Mouse (Mus musculus): ENCODE results near the gene Carmil3. TPM values are rescaled to one million over a fixed set of nuclear protein-coding genes. Genes with fewer than 3 reads are reported as not detected.

Gene Carmil3
- polyA plus RNA-seq, 1 experiment from 2014 or later, result 46.2 TPM

GRCm38 (mm10) chr14:55524062-55524461 is 33.6 kb downstream of the Carmil3 start:
- H3K4me2 ChIP-seq (ENCODE audit: low read depth, low read length), result no peak overlapping the region
- no peaks in the 10 kb centered on the region for H3K9me3 ChIP-seq (ENCODE audit: control insufficient read depth, low read length)
- H3K4me3 ChIP-seq (ENCODE audit: low read depth, low read length), result no peak overlapping the region
- H3K9ac ChIP-seq (replicated peaks; ENCODE audit: low read depth, low read length), result no peak overlapping the region
- H3K4me1 ChIP-seq (ENCODE audit: control insufficient read depth, insufficient read depth, low read length), result no peaks in the 10 kb centered on the region
- H3K36me3 ChIP-seq (ENCODE audit: control insufficient read depth, insufficient read depth, low read length), result no peaks in the 10 kb centered on the region
- no peak overlapping the region for H3K27ac ChIP-seq (ENCODE audit: low read depth, low read length)
- ATAC-seq (ENCODE audit: low read depth), result no peak
- H3K27me3 ChIP-seq (ENCODE audit: control insufficient read depth, insufficient read depth, low read length), result no peaks in the 10 kb centered on the region
- WGBS, result 51% methylated on average over 4 of the region's 4 CpGs

GRCm38 (mm10) chr14:55524785-55525184 is 34.3 kb downstream of the Carmil3 start, which contains the start of gene Nrl:
Nrl (minus strand) TSS chr14:55524981.
- H3K4me3 ChIP-seq (ENCODE audit: low read depth, low read length), result no peak within 1 kb of the TSS
- WGBS, result 45% methylated on average over 8 of the region's 8 CpGs
- no peak within 1 kb of the TSS for H3K9ac ChIP-seq (replicated peaks; ENCODE audit: low read depth, low read length)
- H3K4me1 ChIP-seq (ENCODE audit: control insufficient read depth, insufficient read depth, low read length), result no peaks in the 10 kb centered on the region
- no peak within 1 kb of the TSS for H3K27ac ChIP-seq (ENCODE audit: low read depth, low read length)
- H3K9me3 ChIP-seq (ENCODE audit: control insufficient read depth, low read length), result no peaks in the 10 kb centered on the region
- no peak within 1 kb of the TSS for H3K4me2 ChIP-seq (ENCODE audit: low read depth, low read length)
- no peaks in the 10 kb centered on the region for H3K36me3 ChIP-seq (ENCODE audit: control insufficient read depth, insufficient read depth, low read length)
- H3K27me3 ChIP-seq (ENCODE audit: control insufficient read depth, insufficient read depth, low read length), result no peaks in the 10 kb centered on the region
- ATAC-seq (ENCODE audit: low read depth), result no peak

GRCm38 (mm10) chr14:55526674-55527073 is 36.2 kb downstream of the Carmil3 start:
- H3K4me1 ChIP-seq (ENCODE audit: control insufficient read depth, insufficient read depth, low read length), result no peaks in the 10 kb centered on the region
- H3K27me3 ChIP-seq (ENCODE audit: control insufficient read depth, insufficient read depth, low read length), result no peaks in the 10 kb centered on the region
- H3K36me3 ChIP-seq (ENCODE audit: control insufficient read depth, insufficient read depth, low read length), result no peaks in the 10 kb centered on the region
- no peaks in the 10 kb centered on the region for H3K9me3 ChIP-seq (ENCODE audit: control insufficient read depth, low read length)
- H3K4me2 ChIP-seq (ENCODE audit: low read depth, low read length), result no peak overlapping the region
- no peak overlapping the region for H3K27ac ChIP-seq (ENCODE audit: low read depth, low read length)
- WGBS, result 84% methylated on average over 2 of the region's 2 CpGs
- H3K4me3 ChIP-seq (ENCODE audit: low read depth, low read length), result no peak overlapping the region
- ATAC-seq (ENCODE audit: low read depth), result no peak
- no peak overlapping the region for H3K9ac ChIP-seq (replicated peaks; ENCODE audit: low read depth, low read length)

- no peak overlapping the region for H3K9ac ChIP-seq (replicated peaks; ENCODE audit: low read depth, low read length)
- no peaks in the 10 kb centered on the region for H3K36me3 ChIP-seq (ENCODE audit: control insufficient read depth, insufficient read depth, low read length)
- H3K9me3 ChIP-seq (ENCODE audit: control insufficient read depth, low read length), result no peaks in the 10 kb centered on the region
- H3K27ac ChIP-seq (ENCODE audit: low read depth, low read length), result no peak overlapping the region
- no peaks in the 10 kb centered on the region for H3K4me1 ChIP-seq (ENCODE audit: control insufficient read depth, insufficient read depth, low read length)
- no peak overlapping the region for H3K4me2 ChIP-seq (ENCODE audit: low read depth, low read length)
- no peak for ATAC-seq (ENCODE audit: low read depth)
- no peaks in the 10 kb centered on the region for H3K27me3 ChIP-seq (ENCODE audit: control insufficient read depth, insufficient read depth, low read length)
- WGBS, result 18% methylated on average over 3 of the region's 3 CpGs
- no peak overlapping the region for H3K4me3 ChIP-seq (ENCODE audit: low read depth, low read length)
These were observed 37.5 kb downstream of the Carmil3 start for GRCm38 (mm10) chr14:55527940-55528339.

GRCm38 (mm10) chr14:55536116-55536745 is 45.8 kb downstream of the Carmil3 start:
- H3K27ac ChIP-seq (ENCODE audit: low read depth, low read length), result no peak overlapping the region
- no peaks in the 10 kb centered on the region for H3K27me3 ChIP-seq (ENCODE audit: control insufficient read depth, insufficient read depth, low read length)
- H3K4me3 ChIP-seq (ENCODE audit: low read depth, low read length), result no peak overlapping the region
- no peak overlapping the region for H3K4me2 ChIP-seq (ENCODE audit: low read depth, low read length)
- no peaks in the 10 kb centered on the region for H3K9me3 ChIP-seq (ENCODE audit: control insufficient read depth, low read length)
- WGBS, result 44% methylated on average over 6 of the region's 6 CpGs
- ATAC-seq (ENCODE audit: low read depth), result no peak
- peaks cover 13% of the 10 kb centered on the region for H3K4me1 ChIP-seq (ENCODE audit: control insufficient read depth, insufficient read depth, low read length)
- H3K9ac ChIP-seq (replicated peaks; ENCODE audit: low read depth, low read length), result no peak overlapping the region
- H3K36me3 ChIP-seq (ENCODE audit: control insufficient read depth, insufficient read depth, low read length), result no peaks in the 10 kb centered on the region

GRCm38 (mm10) chr14:55540067-55540786 is 49.8 kb downstream of the Carmil3 start, which contains the start of gene Pck2:
Pck2 (plus strand) TSS chr14:55540266.
- under 1% methylated on average over 32 of the region's 32 CpGs for WGBS
- Histone ChIP-seq H3K4me2 (ENCODE audit: low read depth, low read length) (peak within 1 kb of the TSS; percentile 77), H3K27ac (ENCODE audit: low read depth, low read length) (peak within 1 kb of the TSS; percentile 88), H3K27me3 (ENCODE audit: control insufficient read depth, insufficient read depth, low read length) (no peaks in the 10 kb centered on the region), H3K4me3 (ENCODE audit: low read depth, low read length) (peak within 1 kb of the TSS; percentile 47), H3K9ac (replicated peaks; ENCODE audit: low read depth, low read length) (peak within 1 kb of the TSS; percentile 60), H3K9me3 (ENCODE audit: control insufficient read depth, low read length) (no peaks in the 10 kb centered on the region), H3K36me3 (ENCODE audit: control insufficient read depth, insufficient read depth, low read length) (no peaks in the 10 kb centered on the region), H3K4me1 (ENCODE audit: control insufficient read depth, insufficient read depth, low read length) (peaks cover 20% of the 10 kb centered on the region)
- ATAC-seq (ENCODE audit: low read depth), result peak; percentile 87

GRCm38 (mm10) chr14:55540787-55541321 is 50.4 kb downstream of the Carmil3 start:
- 7% methylated on average over 9 of the region's 10 CpGs for WGBS

GRCm38 (mm10) chr14:55542268-55542667 is 51.8 kb downstream of the Carmil3 start:
- ATAC-seq (ENCODE audit: low read depth), result no peak
- no peaks in the 10 kb centered on the region for H3K27me3 ChIP-seq (ENCODE audit: control insufficient read depth, insufficient read depth, low read length)
- H3K9me3 ChIP-seq (ENCODE audit: control insufficient read depth, low read length), result no peaks in the 10 kb centered on the region
- no peak overlapping the region for H3K27ac ChIP-seq (ENCODE audit: low read depth, low read length)
- H3K4me2 ChIP-seq (ENCODE audit: low read depth, low read length), result no peak overlapping the region
- no peak overlapping the region for H3K9ac ChIP-seq (replicated peaks; ENCODE audit: low read depth, low read length)
- no peaks in the 10 kb centered on the region for H3K36me3 ChIP-seq (ENCODE audit: control insufficient read depth, insufficient read depth, low read length)
- peaks cover 20% of the 10 kb centered on the region for H3K4me1 ChIP-seq (ENCODE audit: control insufficient read depth, insufficient read depth, low read length)
- no peak overlapping the region for H3K4me3 ChIP-seq (ENCODE audit: low read depth, low read length)
- 96% methylated on average over 12 of the region's 12 CpGs for WGBS

More at GRCm38 (mm10) chr14:55540787-55541321, 50.4 kb downstream of the Carmil3 start:
- Histone ChIP-seq H3K4me3 (ENCODE audit: low read depth, low read length) (peak overlapping the region; percentile 47), H3K4me1 (ENCODE audit: control insufficient read depth, insufficient read depth, low read length) (peaks cover 20% of the 10 kb centered on the region), H3K27me3 (ENCODE audit: control insufficient read depth, insufficient read depth, low read length) (no peaks in the 10 kb centered on the region), H3K9me3 (ENCODE audit: control insufficient read depth, low read length) (no peaks in the 10 kb centered on the region), H3K36me3 (ENCODE audit: control insufficient read depth, insufficient read depth, low read length) (no peaks in the 10 kb centered on the region), H3K27ac (ENCODE audit: low read depth, low read length) (peak overlapping the region; percentile 88), H3K4me2 (ENCODE audit: low read depth, low read length) (peak overlapping the region; percentile 77), H3K9ac (replicated peaks; ENCODE audit: low read depth, low read length) (peak overlapping the region; percentile 60)
- peak; percentile 61 for ATAC-seq (ENCODE audit: low read depth)

GRCm38 (mm10) chr14:55544334-55544733 is 53.9 kb downstream of the Carmil3 start:
- ATAC-seq (ENCODE audit: low read depth), result no peak
- Histone ChIP-seq H3K27me3 (ENCODE audit: control insufficient read depth, insufficient read depth, low read length) (no peaks in the 10 kb centered on the region), H3K4me2 (ENCODE audit: low read depth, low read length) (no peak overlapping the region), H3K4me3 (ENCODE audit: low read depth, low read length) (no peak overlapping the region), H3K27ac (ENCODE audit: low read depth, low read length) (no peak overlapping the region), H3K36me3 (ENCODE audit: control insufficient read depth, insufficient read depth, low read length) (0 out of 2 replicates have a peak, but pooled peaks cover 3% of the 10 kb centered on the region), H3K4me1 (ENCODE audit: control insufficient read depth, insufficient read depth, low read length) (peaks cover 20% of the 10 kb centered on the region), H3K9ac (replicated peaks; ENCODE audit: low read depth, low read length) (no peak overlapping the region), H3K9me3 (ENCODE audit: control insufficient read depth, low read length) (no peaks in the 10 kb centered on the region)
- 58% methylated on average over 9 of the region's 9 CpGs for WGBS

Measured in neural tube, embryonic 14.5 days (tissue).